Mouse (Mus musculus) CH12.LX (cell line): ENCODE data around the gene Gal3st4.

Source experiments
- BHLHE40 ChIP-seq: IDR thresholded peaks from 2 replicates; pipeline ENCODE4 v1.6.1; 2011; ENCODE audit warnings: mild to moderate bottlenecking, low read depth, low read length, improper control_type of control experiment
- CTCF ChIP-seq, 2 experiments: IDR thresholded peaks in 1 of 2; conservative IDR thresholded peaks in 1 of 2; 2 replicates each; pipeline ENCODE4 v1.5.1; 2011 to 2012; ENCODE audit warnings: low read depth in 2 of 2, low read length in 2 of 2, improper control_type of control experiment in 1 of 2, inconsistent platforms in 1 of 2, mild to moderate bottlenecking in 1 of 2, moderate library complexity in 1 of 2
- EP300 ChIP-seq: IDR thresholded peaks from 2 replicates; pipeline ENCODE4 v1.6.1; 2011; ENCODE audit warnings: low read length, improper control_type of control experiment
- ETS1 ChIP-seq: conservative IDR thresholded peaks from 2 replicates; pipeline ENCODE4 v1.6.1; 2012; ENCODE audit warnings: low read depth, mild to moderate bottlenecking, inconsistent platforms, low read length, improper control_type of control experiment, moderate library complexity
- JUND ChIP-seq: conservative IDR thresholded peaks from 2 replicates; pipeline ENCODE4 v1.6.1; 2011; ENCODE audit warnings: low read depth, low read length, improper control_type of control experiment
- MAFK ChIP-seq: IDR thresholded peaks from 2 replicates; pipeline ENCODE4 v1.6.1; 2011; ENCODE audit warnings: low read length, improper control_type of control experiment; ENCODE audit not compliant: insufficient replicate concordance
- MXI1 ChIP-seq: IDR thresholded peaks from 2 replicates; pipeline ENCODE4 v1.6.1; 2011; ENCODE audit warnings: mild to moderate bottlenecking, low read depth, low read length, improper control_type of control experiment
- NELFE ChIP-seq: IDR thresholded peaks from 2 replicates; pipeline ENCODE4 v1.6.1; 2011; ENCODE audit warnings: low read depth, low read length, improper control_type of control experiment
- POLR2A ChIP-seq: IDR thresholded peaks from 2 replicates; pipeline ENCODE4 v1.6.1; 2011; ENCODE audit warnings: low read depth, mild to moderate bottlenecking, improper control_type of control experiment, low read length
- RCOR1 ChIP-seq: conservative IDR thresholded peaks from 2 replicates; pipeline ENCODE4 v1.6.1; 2012; ENCODE audit warnings: low read depth, mild to moderate bottlenecking, inconsistent platforms, low read length, improper control_type of control experiment
- TCF12 ChIP-seq: IDR thresholded peaks from 2 replicates; pipeline ENCODE4 v1.6.1; 2014; ENCODE audit warnings: low read depth, mild to moderate bottlenecking, inconsistent platforms, low read length, improper control_type of control experiment

GRCm38 (mm10) chr5:138275216-138276050, 2.8 kb upstream of the Gal3st4 start:
- no peak for TF ChIP-seq EP300
- no peak for TF ChIP-seq ETS1
- TF ChIP-seq TCF12 = no peak
- TF ChIP-seq CTCF (conservative IDR thresholded peaks at IDR 0.05 in 1 of 2, IDR thresholded peaks at IDR 0.05 in 1 of 2; ENCODE audit: low read depth in 2 of 2, low read length in 2 of 2) = no peak
- TF ChIP-seq NELFE = no peak
- no peak for TF ChIP-seq POLR2A
- TF ChIP-seq BHLHE40 = no peak
- TF ChIP-seq MAFK = no peak
- TF ChIP-seq MXI1 = no peak
- TF ChIP-seq RCOR1 = no peak
- TF ChIP-seq JUND = no peak
